Mouse (Mus musculus): ENCODE measurements around the gene Gstz1. TPM values are rescaled to one million over a fixed set of nuclear protein-coding genes. Genes with fewer than 3 reads are reported as not detected.

Gene Gstz1
- polyA plus RNA-seq, 1 experiment from 2014 or later: 47.7 TPM

GRCm38 (mm10) chr12:87175194-87175946 is 28.4 kb downstream of the Gstz1 start:
- DNase-seq (ENCODE audit: low spot score) (no peak), ATAC-seq (replicated peaks; ENCODE audit: low FRiP score, low TSS enrichment, low read depth) (no peak)
- H3K9me3 ChIP-seq (ENCODE audit: control insufficient read depth, low read length): no peaks in the 10 kb centered on the region
- H3K36me3 ChIP-seq (ENCODE audit: control insufficient read depth, insufficient read depth, low read length): peaks cover 11% of the 10 kb centered on the region; the same call in 1 of the 2 replicates
- WGBS: 83% methylated on average over 4 of the region's 4 CpGs
- H3K27ac ChIP-seq (ENCODE audit: low read depth): no peak overlapping the region
- no peak overlapping the region for H3K9ac ChIP-seq (ENCODE audit: low read length)
- H3K27me3 ChIP-seq (replicated peaks; ENCODE audit: control insufficient read depth, insufficient read depth, low read length): no peaks in the 10 kb centered on the region
- no peaks in the 10 kb centered on the region for H3K4me1 ChIP-seq (replicated peaks; ENCODE audit: control insufficient read depth, insufficient read depth, low read length)
- no peak overlapping the region for H3K4me3 ChIP-seq (ENCODE audit: low read depth, low read length)
- H3K4me2 ChIP-seq (ENCODE audit: low read length): no peak overlapping the region

DNA sequence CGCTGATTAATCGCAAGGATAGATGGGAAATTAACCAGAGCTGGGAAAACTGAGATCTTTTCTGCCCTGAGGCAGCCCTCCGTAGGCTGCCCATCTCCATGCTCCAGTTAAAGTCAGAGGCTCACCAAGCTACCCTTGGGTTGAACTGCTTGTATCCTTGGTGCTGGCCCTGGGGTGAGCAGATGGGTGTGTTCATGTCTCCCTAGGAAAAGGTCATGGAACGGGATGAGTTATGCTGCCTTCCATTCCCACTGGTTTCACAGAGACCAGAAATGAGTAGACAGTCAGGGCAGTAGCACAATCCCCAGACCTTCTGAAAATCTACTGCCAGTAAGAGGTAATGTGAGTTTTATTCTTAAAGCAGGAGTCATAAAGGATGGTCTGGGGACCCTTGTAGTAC is 30.7 kb downstream of the Gstz1 start:
- Histone ChIP-seq H3K9ac (ENCODE audit: low read length) (no peak overlapping the region), H3K27me3 (replicated peaks; ENCODE audit: control insufficient read depth, insufficient read depth, low read length) (no peaks in the 10 kb centered on the region), H3K9me3 (ENCODE audit: control insufficient read depth, low read length) (no peaks in the 10 kb centered on the region), H3K27ac (ENCODE audit: low read depth) (no peak overlapping the region), H3K4me1 (replicated peaks; ENCODE audit: control insufficient read depth, insufficient read depth, low read length) (no peaks in the 10 kb centered on the region), H3K36me3 (ENCODE audit: control insufficient read depth, insufficient read depth, low read length) (no peaks in the 10 kb centered on the region), H3K4me2 (ENCODE audit: low read length) (no peak overlapping the region), H3K4me3 (ENCODE audit: low read depth, low read length) (no peak overlapping the region)
- WGBS: 96% methylated on average over 4 of the region's 4 CpGs
- ATAC-seq (replicated peaks; ENCODE audit: low FRiP score, low TSS enrichment, low read depth) (no peak), DNase-seq (ENCODE audit: low spot score) (no peak)

DNA sequence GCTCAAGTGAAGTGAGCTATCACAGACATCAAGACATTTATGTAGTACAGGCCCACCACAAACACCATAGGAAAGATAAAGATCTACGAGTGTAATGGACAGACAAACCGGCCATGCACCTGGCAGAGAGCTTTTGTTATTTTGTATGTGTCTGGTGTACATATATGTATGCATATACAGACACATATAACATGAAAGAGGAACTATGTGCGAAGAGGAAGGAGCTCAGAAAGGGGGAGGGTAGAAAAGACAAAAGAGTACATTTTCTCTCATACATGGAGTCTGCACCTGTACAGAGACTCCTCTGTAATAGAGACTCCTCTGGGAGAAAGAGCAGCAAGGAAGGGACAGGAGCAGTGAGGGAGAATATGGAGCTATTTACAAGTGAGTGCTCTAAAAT is 46.0 kb downstream of the Gstz1 start:
- Histone ChIP-seq H3K9me3 (ENCODE audit: control insufficient read depth, low read length) (no peaks in the 10 kb centered on the region), H3K4me1 (replicated peaks; ENCODE audit: control insufficient read depth, insufficient read depth, low read length) (no peaks in the 10 kb centered on the region), H3K36me3 (ENCODE audit: control insufficient read depth, insufficient read depth, low read length) (no peaks in the 10 kb centered on the region), H3K27me3 (replicated peaks; ENCODE audit: control insufficient read depth, insufficient read depth, low read length) (no peaks in the 10 kb centered on the region), H3K9ac (ENCODE audit: low read length) (no peak overlapping the region), H3K4me3 (ENCODE audit: low read depth, low read length) (no peak overlapping the region), H3K4me2 (ENCODE audit: low read length) (no peak overlapping the region), H3K27ac (ENCODE audit: low read depth) (no peak overlapping the region)
- no peak for DNase-seq (ENCODE audit: low spot score)
- no peak for ATAC-seq (replicated peaks; ENCODE audit: low FRiP score, low TSS enrichment, low read depth)
- 81% methylated on average over 3 of the region's 3 CpGs for WGBS

DNA sequence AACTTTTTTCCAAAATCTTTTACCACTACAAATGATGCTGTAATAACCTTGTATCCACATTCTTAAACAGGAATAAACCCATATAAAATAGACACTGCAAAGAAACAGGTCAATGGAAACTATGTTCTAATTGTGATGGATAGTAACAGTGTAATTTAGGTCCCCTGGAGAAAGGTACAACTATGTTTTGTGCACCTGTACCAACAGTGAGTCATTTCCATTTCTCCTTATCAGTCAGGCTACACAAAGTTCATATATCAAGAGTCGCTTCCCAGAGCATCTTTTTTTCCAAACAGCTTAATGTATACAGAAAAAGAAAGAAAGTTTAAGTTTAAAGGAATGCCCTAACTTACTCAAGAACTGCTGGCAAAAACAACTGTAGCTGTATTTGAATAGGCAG is 48.1 kb downstream of the Gstz1 start:
- 50% methylated on average over 1 of the region's 1 CpGs for WGBS
- ATAC-seq (replicated peaks; ENCODE audit: low FRiP score, low TSS enrichment, low read depth) (no peak), DNase-seq (ENCODE audit: low spot score) (no peak)
- Histone ChIP-seq H3K4me3 (ENCODE audit: low read depth, low read length) (no peak overlapping the region), H3K27me3 (replicated peaks; ENCODE audit: control insufficient read depth, insufficient read depth, low read length) (no peaks in the 10 kb centered on the region), H3K36me3 (ENCODE audit: control insufficient read depth, insufficient read depth, low read length) (no peaks in the 10 kb centered on the region), H3K4me2 (ENCODE audit: low read length) (no peak overlapping the region), H3K9me3 (ENCODE audit: control insufficient read depth, low read length) (no peaks in the 10 kb centered on the region), H3K27ac (ENCODE audit: low read depth) (no peak overlapping the region), H3K4me1 (replicated peaks; ENCODE audit: control insufficient read depth, insufficient read depth, low read length) (peaks cover 6% of the 10 kb centered on the region), H3K9ac (ENCODE audit: low read length) (no peak overlapping the region)

- DNase-seq (ENCODE audit: low spot score) (no peak), ATAC-seq (replicated peaks; ENCODE audit: low FRiP score, low TSS enrichment, low read depth) (no peak)
- Histone ChIP-seq H3K9me3 (ENCODE audit: control insufficient read depth, low read length) (no peaks in the 10 kb centered on the region), H3K4me3 (ENCODE audit: low read depth, low read length) (no peak overlapping the region), H3K4me2 (ENCODE audit: low read length) (no peak overlapping the region), H3K27ac (ENCODE audit: low read depth) (no peak overlapping the region), H3K27me3 (replicated peaks; ENCODE audit: control insufficient read depth, insufficient read depth, low read length) (no peaks in the 10 kb centered on the region), H3K36me3 (ENCODE audit: control insufficient read depth, insufficient read depth, low read length) (no peaks in the 10 kb centered on the region), H3K4me1 (replicated peaks; ENCODE audit: control insufficient read depth, insufficient read depth, low read length) (peaks cover 6% of the 10 kb centered on the region), H3K9ac (ENCODE audit: low read length) (no peak overlapping the region)
Observed at GRCm38 (mm10) chr12:87196310-87196709, 49.3 kb downstream of the Gstz1 start.

GRCm38 (mm10) chr12:87198792-87199191 is 51.8 kb downstream of the Gstz1 start:
- no peak overlapping the region for H3K9ac ChIP-seq (ENCODE audit: low read length)
- ATAC-seq (replicated peaks; ENCODE audit: low FRiP score, low TSS enrichment, low read depth) (no peak), DNase-seq (ENCODE audit: low spot score) (no peak)
- H3K9me3 ChIP-seq (ENCODE audit: control insufficient read depth, low read length): no peaks in the 10 kb centered on the region
- H3K27ac ChIP-seq (ENCODE audit: low read depth): no peak overlapping the region
- peaks cover 6% of the 10 kb centered on the region for H3K4me1 ChIP-seq (replicated peaks; ENCODE audit: control insufficient read depth, insufficient read depth, low read length)
- H3K27me3 ChIP-seq (replicated peaks; ENCODE audit: control insufficient read depth, insufficient read depth, low read length): no peaks in the 10 kb centered on the region
- no peaks in the 10 kb centered on the region for H3K36me3 ChIP-seq (ENCODE audit: control insufficient read depth, insufficient read depth, low read length)
- peak overlapping the region; percentile 76; the same call in 1 of the 2 replicates for H3K4me3 ChIP-seq (ENCODE audit: low read depth, low read length)
- peak overlapping the region; percentile 59 for H3K4me2 ChIP-seq (ENCODE audit: low read length)
- WGBS: 57% methylated on average over 6 of the region's 6 CpGs

DNA sequence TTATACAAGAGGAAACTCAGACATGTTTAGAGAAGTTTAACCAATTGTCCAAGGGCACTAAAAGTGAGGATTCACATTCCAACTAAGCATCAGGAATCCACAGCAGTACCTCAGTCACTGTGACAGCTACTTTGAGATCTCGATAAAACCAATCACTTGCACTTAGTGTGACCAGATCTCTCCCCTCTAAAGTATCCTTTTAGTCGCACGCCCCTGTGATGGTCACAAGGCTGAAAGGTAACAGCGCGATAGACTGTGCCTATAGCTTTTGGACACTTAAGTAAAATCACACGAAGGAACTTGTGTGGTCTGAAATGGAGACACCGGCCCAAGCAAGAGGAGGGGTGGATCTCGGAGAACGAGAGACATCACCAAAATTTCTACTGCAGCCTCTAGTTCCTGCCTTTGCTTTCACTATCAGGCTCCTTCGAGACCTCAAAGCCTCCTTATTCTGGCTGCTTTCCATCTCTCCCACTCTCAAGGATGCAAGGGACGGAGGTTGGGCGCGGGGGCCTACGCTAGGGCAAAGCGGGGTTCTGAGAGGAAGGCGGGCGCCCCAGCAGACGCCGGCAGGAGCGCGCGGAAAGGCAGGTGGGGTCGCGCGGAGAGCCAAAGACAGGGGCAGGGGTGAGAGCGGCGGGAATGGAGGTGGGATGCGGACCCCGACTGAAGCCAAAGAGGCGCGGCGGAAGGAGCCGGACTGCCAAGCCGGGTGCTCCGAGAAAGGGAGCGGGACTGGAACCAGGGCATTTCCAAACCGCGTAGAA is 52.4 kb downstream of the Gstz1 start, which contains the start of gene Samd15:
Gene Samd15 (plus strand): TSS at position 518 of the 767 bp plus-strand sequence.
- H3K27ac ChIP-seq (ENCODE audit: low read depth): peak within 1 kb of the TSS; percentile 77
- 1% methylated on average over 38 of the region's 38 CpGs for WGBS

GRCm38 (mm10) chr12:87199973-87200586 is 53.1 kb downstream of the Gstz1 start, which contains the start of gene Tmed8:
Gene Tmed8 (minus strand): TSS chr12:87200454.
- Histone ChIP-seq H3K4me2 (ENCODE audit: low read length) (peak within 1 kb of the TSS; percentile 59), H3K9ac (ENCODE audit: low read length) (peak within 1 kb of the TSS; percentile 82), H3K36me3 (ENCODE audit: control insufficient read depth, insufficient read depth, low read length) (no peaks in the 10 kb centered on the region), H3K9me3 (ENCODE audit: control insufficient read depth, low read length) (no peaks in the 10 kb centered on the region), H3K4me1 (replicated peaks; ENCODE audit: control insufficient read depth, insufficient read depth, low read length) (peaks cover 6% of the 10 kb centered on the region), H3K27ac (ENCODE audit: low read depth) (peak within 1 kb of the TSS; percentile 77), H3K4me3 (ENCODE audit: low read depth, low read length) (peak within 1 kb of the TSS; percentile 76), H3K27me3 (replicated peaks; ENCODE audit: control insufficient read depth, insufficient read depth, low read length) (no peaks in the 10 kb centered on the region)
- DNase-seq (ENCODE audit: low spot score) (peak; percentile 82), ATAC-seq (replicated peaks; ENCODE audit: low FRiP score, low TSS enrichment, low read depth) (peak; percentile 96)
- WGBS: under 1% methylated on average over 46 of the region's 70 CpGs

More for the DNA sequence above, 52.4 kb downstream of the Gstz1 start, which contains the start of gene Samd15:
- DNase-seq (ENCODE audit: low spot score) (peak; percentile 80), ATAC-seq (replicated peaks; ENCODE audit: low FRiP score, low TSS enrichment, low read depth) (peak; percentile 33; the same call in 1 of the 2 replicates)
- H3K4me1 ChIP-seq (replicated peaks; ENCODE audit: control insufficient read depth, insufficient read depth, low read length): peaks cover 6% of the 10 kb centered on the region
- peak within 1 kb of the TSS; percentile 82 for H3K9ac ChIP-seq (ENCODE audit: low read length)
- H3K4me2 ChIP-seq (ENCODE audit: low read length): peak within 1 kb of the TSS; percentile 59
- H3K36me3 ChIP-seq (ENCODE audit: control insufficient read depth, insufficient read depth, low read length): no peaks in the 10 kb centered on the region
- no peaks in the 10 kb centered on the region for H3K9me3 ChIP-seq (ENCODE audit: control insufficient read depth, low read length)
- peak within 1 kb of the TSS; percentile 76 for H3K4me3 ChIP-seq (ENCODE audit: low read depth, low read length)
- H3K27me3 ChIP-seq (replicated peaks; ENCODE audit: control insufficient read depth, insufficient read depth, low read length): no peaks in the 10 kb centered on the region
